Mouse (Mus musculus) MEL (cell line): Measurements from ENCODE around the gene Ddx25. TPM values are rescaled to one million over a fixed set of nuclear protein-coding genes. Genes with fewer than 3 reads are reported as not detected.

Experiments used
- DNase-seq: peaks from one replicate; pipeline ENCODE4 v3.0.0; 2011; ENCODE audit warnings: low read depth, low spot score
- H3K27ac ChIP-seq: 2 replicates; pipeline ENCODE4 v1.5.1; 2012; ENCODE audit warnings: low read depth, mild to moderate bottlenecking, control low read depth, low read length, moderate library complexity; ENCODE audit not compliant: control insufficient read depth
- H3K27me3 ChIP-seq, 2 experiments: fragments of 150-350 bp in 1 of 2; sonication (generic) in 1 of 2; 2 replicates each; pipeline ENCODE4 v1.6.1; 2012; ENCODE audit warnings: low read length in 2 of 2, mild to moderate bottlenecking in 2 of 2, improper control_type of control experiment in 1 of 2, moderate library complexity in 1 of 2; ENCODE audit not compliant: insufficient read depth in 2 of 2, control insufficient read depth in 1 of 2
- H3K36me3 ChIP-seq, 2 experiments: 2 replicates each; pipeline ENCODE4 v1.6.1; 2012 to 2014; ENCODE audit warnings: low read length in 2 of 2, improper control_type of control experiment in 1 of 2, inconsistent platforms in 1 of 2, mild to moderate bottlenecking in 1 of 2; ENCODE audit not compliant: insufficient read depth in 2 of 2, control insufficient read depth in 1 of 2
- H3K4me1 ChIP-seq, 2 experiments: fragments of 150-350 bp in 1 of 2; sonication (generic) in 1 of 2; 2 replicates each; pipeline ENCODE4 v1.6.1; 2012; ENCODE audit warnings: low read length in 2 of 2, improper control_type of control experiment in 1 of 2, mild to moderate bottlenecking in 1 of 2; ENCODE audit not compliant: insufficient read depth in 2 of 2, control insufficient read depth in 1 of 2
- H3K4me3 ChIP-seq, 2 experiments: fragments of 150-350 bp in 1 of 2; sonication (generic) in 1 of 2; 2 replicates each; pipeline ENCODE4 v1.5.1; 2012; ENCODE audit warnings: low read depth in 2 of 2, low read length in 2 of 2, mild to moderate bottlenecking in 2 of 2, moderate library complexity in 2 of 2, control low read depth in 1 of 2, improper control_type of control experiment in 1 of 2; ENCODE audit not compliant: control insufficient read depth in 1 of 2, insufficient read depth in 1 of 2
- H3K79me2 ChIP-seq: 2 replicates; pipeline ENCODE4 v1.6.1; 2012; ENCODE audit warnings: mild to moderate bottlenecking, low read length, moderate library complexity; ENCODE audit not compliant: control insufficient read depth, poor library complexity, insufficient read depth
- H3K9ac ChIP-seq: 2 replicates; pipeline ENCODE4 v1.6.1; 2012; ENCODE audit warnings: low read depth, mild to moderate bottlenecking, control low read depth, low read length, moderate library complexity; ENCODE audit not compliant: control insufficient read depth, poor library complexity, severe bottlenecking
- H3K9me3 ChIP-seq: fragments of 150-350 bp; sonication (generic); replicated peaks from 2 replicates; pipeline ENCODE4 v1.6.1; 2012; ENCODE audit warnings: mild to moderate bottlenecking, low read length, improper control_type of control experiment, moderate library complexity; ENCODE audit not compliant: insufficient read depth
- BHLHE40 ChIP-seq: IDR thresholded peaks from 2 replicates; pipeline ENCODE4 v1.6.1; 2012; ENCODE audit warnings: low read depth, mild to moderate bottlenecking, inconsistent platforms, low read length, improper control_type of control experiment, borderline replicate concordance
- CHD1 ChIP-seq: IDR thresholded peaks from 2 replicates; pipeline ENCODE4 v1.6.1; 2012; ENCODE audit warnings: low read depth, mild to moderate bottlenecking, inconsistent platforms, low read length, improper control_type of control experiment
- CHD2 ChIP-seq: IDR thresholded peaks from 2 replicates; pipeline ENCODE4 v1.6.1; 2011; ENCODE audit warnings: low read length, improper control_type of control experiment
- CTCF ChIP-seq, 3 experiments: IDR thresholded peaks in 2 of 3; conservative IDR thresholded peaks in 1 of 3; 2 replicates each; pipeline ENCODE4 v1.5.1; 2011 to 2012; ENCODE audit warnings: low read length in 3 of 3, low read depth in 2 of 3, mild to moderate bottlenecking in 2 of 3, improper control_type of control experiment in 1 of 3, inconsistent platforms in 1 of 3, mixed read lengths in 1 of 3, moderate library complexity in 1 of 3; ENCODE audit not compliant: control insufficient read depth in 1 of 3, insufficient read depth in 1 of 3, poor library complexity in 1 of 3, severe bottlenecking in 1 of 3
- E2F4 ChIP-seq: IDR thresholded peaks from 2 replicates; pipeline ENCODE4 v1.6.1; 2011; ENCODE audit warnings: low read depth, low read length, improper control_type of control experiment, borderline replicate concordance
- ELF1 ChIP-seq: IDR thresholded peaks from 2 replicates; pipeline ENCODE4 v1.6.1; 2014; ENCODE audit warnings: low read depth, mild to moderate bottlenecking, inconsistent platforms, low read length, improper control_type of control experiment, moderate library complexity
- EP300 ChIP-seq, 2 experiments: IDR thresholded peaks; 2 replicates each; pipeline ENCODE4 v1.6.1; 2011; ENCODE audit warnings: improper control_type of control experiment in 2 of 2, low read length in 2 of 2, low read depth in 1 of 2, mild to moderate bottlenecking in 1 of 2
- ETS1 ChIP-seq: IDR thresholded peaks from 2 replicates; pipeline ENCODE4 v1.6.1; 2012; ENCODE audit warnings: low read depth, mild to moderate bottlenecking, inconsistent platforms, low read length, improper control_type of control experiment, moderate library complexity
- GABPA ChIP-seq: IDR thresholded peaks from 2 replicates; pipeline ENCODE4 v1.6.1; 2012; ENCODE audit warnings: low read depth, mild to moderate bottlenecking, inconsistent platforms, low read length, improper control_type of control experiment, moderate library complexity
- GATA1 ChIP-seq: IDR thresholded peaks from 2 replicates; pipeline ENCODE4 v1.6.1; 2011; ENCODE audit warnings: low read depth, low read length, improper control_type of control experiment
- HCFC1 ChIP-seq: IDR thresholded peaks from 2 replicates; pipeline ENCODE4 v1.6.1; 2012; ENCODE audit warnings: low read depth, mild to moderate bottlenecking, inconsistent platforms, low read length, improper control_type of control experiment, moderate library complexity
- JUND ChIP-seq: IDR thresholded peaks from 2 replicates; pipeline ENCODE4 v1.6.1; 2011; ENCODE audit warnings: low read depth, mild to moderate bottlenecking, improper control_type of control experiment, low read length
- KAT2A ChIP-seq: conservative IDR thresholded peaks from 2 replicates; pipeline ENCODE4 v1.6.1; 2012; ENCODE audit warnings: low read depth, low read length, improper control_type of control experiment, inconsistent platforms
- MAFK ChIP-seq: IDR thresholded peaks from 2 replicates; pipeline ENCODE4 v1.6.1; 2011; ENCODE audit warnings: low read depth, mild to moderate bottlenecking, low read length, improper control_type of control experiment, borderline replicate concordance
- MAX ChIP-seq: IDR thresholded peaks from 2 replicates; pipeline ENCODE4 v1.6.1; 2011; ENCODE audit warnings: low read length, improper control_type of control experiment
- MAZ ChIP-seq: IDR thresholded peaks from 2 replicates; pipeline ENCODE4 v1.6.1; 2012; ENCODE audit warnings: low read depth, mild to moderate bottlenecking, inconsistent platforms, low read length, improper control_type of control experiment
- MEF2A ChIP-seq: IDR thresholded peaks from 2 replicates; pipeline ENCODE4 v1.6.1; 2014; ENCODE audit warnings: low read depth, mild to moderate bottlenecking, inconsistent platforms, low read length, improper control_type of control experiment; ENCODE audit not compliant: poor library complexity, insufficient replicate concordance, severe bottlenecking; ENCODE audit errors: extremely low read depth
- MYB ChIP-seq: IDR thresholded peaks from 2 replicates; pipeline ENCODE4 v1.6.1; 2011; ENCODE audit warnings: mild to moderate bottlenecking, low read depth, low read length, improper control_type of control experiment
- NELFE ChIP-seq: IDR thresholded peaks from 2 replicates; pipeline ENCODE4 v1.6.1; 2011; ENCODE audit warnings: low read depth, low read length, improper control_type of control experiment
- NRF1 ChIP-seq: IDR thresholded peaks from 2 replicates; pipeline ENCODE4 v1.6.1; 2014; ENCODE audit warnings: low read depth, mild to moderate bottlenecking, inconsistent platforms, low read length, improper control_type of control experiment, moderate library complexity; ENCODE audit not compliant: poor library complexity, insufficient read depth, severe bottlenecking
- POLR2A ChIP-seq, 2 experiments: IDR thresholded peaks; 2 replicates each; pipeline ENCODE4 v1.6.1; 2011 to 2012; ENCODE audit warnings: low read length in 2 of 2, mild to moderate bottlenecking in 2 of 2, control low read depth in 1 of 2, improper control_type of control experiment in 1 of 2, low read depth in 1 of 2, moderate library complexity in 1 of 2; ENCODE audit not compliant: control insufficient read depth in 1 of 2, insufficient read depth in 1 of 2, poor library complexity in 1 of 2
- POLR2AphosphoS2 ChIP-seq: IDR thresholded peaks from 2 replicates; pipeline ENCODE4 v1.6.1; 2011; ENCODE audit warnings: low read length, improper control_type of control experiment
- RAD21 ChIP-seq: IDR thresholded peaks from 2 replicates; pipeline ENCODE4 v1.6.1; 2011; ENCODE audit warnings: mild to moderate bottlenecking, low read depth, low read length, improper control_type of control experiment
- RCOR1 ChIP-seq: IDR thresholded peaks from 2 replicates; pipeline ENCODE4 v1.6.1; 2012; ENCODE audit warnings: low read depth, mild to moderate bottlenecking, inconsistent platforms, low read length, improper control_type of control experiment
- SMC3 ChIP-seq: IDR thresholded peaks from 2 replicates; pipeline ENCODE4 v1.6.1; 2011; ENCODE audit warnings: low read depth, low read length, improper control_type of control experiment
- TAL1 ChIP-seq: IDR thresholded peaks from 2 replicates; pipeline ENCODE4 v1.6.1; 2012; ENCODE audit warnings: mild to moderate bottlenecking, inconsistent platforms, low read length, moderate library complexity, mixed read lengths
- TBP ChIP-seq: IDR thresholded peaks from 2 replicates; pipeline ENCODE4 v1.8.0; 2011; ENCODE audit warnings: low read depth, low read length, improper control_type of control experiment
- TCF12 ChIP-seq: IDR thresholded peaks from 2 replicates; pipeline ENCODE4 v1.6.1; 2014; ENCODE audit warnings: low read depth, mild to moderate bottlenecking, inconsistent platforms, low read length, improper control_type of control experiment, moderate library complexity
- UBTF ChIP-seq: IDR thresholded peaks from 2 replicates; pipeline ENCODE4 v1.6.1; 2012; ENCODE audit warnings: low read depth, mild to moderate bottlenecking, inconsistent platforms, low read length, improper control_type of control experiment, moderate library complexity, borderline replicate concordance; ENCODE audit not compliant: insufficient read depth
- USF1 ChIP-seq: IDR thresholded peaks from 2 replicates; pipeline ENCODE4 v1.6.1; 2014; ENCODE audit warnings: low read depth, mild to moderate bottlenecking, inconsistent platforms, low read length, improper control_type of control experiment, moderate library complexity
- USF2 ChIP-seq, 2 experiments: IDR thresholded peaks; 2 replicates each; pipeline ENCODE4 v1.6.1; 2011 to 2012; ENCODE audit warnings: improper control_type of control experiment in 2 of 2, low read length in 2 of 2, borderline replicate concordance in 1 of 2, inconsistent platforms in 1 of 2, low read depth in 1 of 2, mild to moderate bottlenecking in 1 of 2; ENCODE audit not compliant: insufficient read depth in 1 of 2
- ZC3H11A ChIP-seq: IDR thresholded peaks from 2 replicates; pipeline ENCODE4 v1.6.1; 2012; ENCODE audit warnings: low read depth, mild to moderate bottlenecking, inconsistent platforms, low read length, improper control_type of control experiment
- ZKSCAN1 ChIP-seq: IDR thresholded peaks from 2 replicates; pipeline ENCODE4 v1.6.1; 2012; ENCODE audit warnings: low read depth, mild to moderate bottlenecking, inconsistent platforms, low read length, improper control_type of control experiment, moderate library complexity
- ZMIZ1 ChIP-seq: IDR thresholded peaks from 2 replicates; pipeline ENCODE4 v1.6.1; 2012; ENCODE audit warnings: low read depth, mild to moderate bottlenecking, inconsistent platforms, low read length, improper control_type of control experiment, moderate library complexity
- ZNF384 ChIP-seq: IDR thresholded peaks from 2 replicates; pipeline ENCODE4 v1.6.1; 2012; ENCODE audit warnings: low read depth, mild to moderate bottlenecking, inconsistent platforms, low read length, improper control_type of control experiment
- polyA plus RNA-seq, 2 experiments: library from polyadenylated mRNA; stranded (reverse) in 1 of 2; unstranded in 1 of 2; fragments of >175 nt in 1 of 2; fragments of >200 nt in 1 of 2; gene quantifications; 2 replicates each; pipeline versions ENCODE4 v1.2.1 to v1.2.4; 2012; ENCODE audit warnings: low replicate concordance in 2 of 2, low read depth in 1 of 2; ENCODE audit not compliant: insufficient read length in 2 of 2, insufficient read depth in 1 of 2, missing spikeins in 1 of 2
- total RNA-seq: library from RNA; depleted of rRNA; stranded (reverse); fragments of 300-350 nt; gene quantifications from 2 replicates; pipeline ENCODE4 v1.2.3, GENCODE M21; 2012

Ddx25 gene
- total and polyA plus RNA-seq, 3 experiments: 0.35 TPM; not detected in 1

GRCm38 (mm10) chr9:35592903-35593302, 34.6 kb upstream of the Ddx25 start:
- H3K27ac ChIP-seq: no peak overlapping the region
- DNase-seq: peak; percentile 44
- no peak overlapping the region for H3K4me3 ChIP-seq
- H3K9ac ChIP-seq: no peak overlapping the region
- no peaks in the 10 kb centered on the region for H3K36me3 ChIP-seq
- TF ChIP-seq MAZ (no peak), USF2 (IDR thresholded peaks at IDR 0.05; ENCODE audit: borderline replicate concordance in 1 of 2, insufficient read depth in 1 of 2, low read depth in 1 of 2, low read length in 2 of 2) (no peak), ZNF384 (no peak), GATA1 (no peak), GABPA (no peak), NELFE (no peak), RAD21 (peak; percentile 67), USF1 (no peak), SMC3 (peak; percentile 63), NRF1 (no peak), ZKSCAN1 (no peak), CTCF (IDR thresholded peaks at IDR 0.05 in 2 of 3, conservative IDR thresholded peaks at IDR 0.05 in 1 of 3; ENCODE audit: control insufficient read depth in 1 of 3, insufficient read depth in 1 of 3, low read depth in 2 of 3, low read length in 3 of 3, poor library complexity in 1 of 3, severe bottlenecking in 1 of 3) (peak; percentile 26 to 66 (median 39); a peak in 5 of 6 replicates), ZMIZ1 (no peak), MEF2A (no peak), POLR2A (IDR thresholded peaks at IDR 0.05; ENCODE audit: control insufficient read depth in 1 of 2, insufficient read depth in 1 of 2, low read depth in 1 of 2, low read length in 2 of 2, poor library complexity in 1 of 2) (no peak), TCF12 (no peak), POLR2AphosphoS2 (no peak), KAT2A (no peak), ELF1 (no peak), HCFC1 (no peak), CHD2 (no peak), UBTF (no peak), ZC3H11A (peak; percentile 43; the same call in 1 of the 2 replicates), JUND (no peak), EP300 (IDR thresholded peaks at IDR 0.05; ENCODE audit: low read depth in 1 of 2, low read length in 2 of 2) (no peak), MAX (no peak), ETS1 (no peak), E2F4 (no peak), RCOR1 (no peak), CHD1 (no peak), BHLHE40 (no peak), MAFK (no peak), TBP (no peak), MYB (no peak), TAL1 (no peak)
- no peaks in the 10 kb centered on the region for H3K79me2 ChIP-seq
- no peaks in the 10 kb centered on the region for H3K9me3 ChIP-seq
- H3K27me3 ChIP-seq: no peaks in the 10 kb centered on the region
- H3K4me1 ChIP-seq: no peaks in the 10 kb centered on the region
